Mouse (Mus musculus) adrenal gland, postnatal 14 days (tissue): ENCODE results near the gene Sox5. TPM values are rescaled to one million over a fixed set of nuclear protein-coding genes. Genes with fewer than 3 reads are reported as not detected.
A peak's percentile ranks its signal among the peaks of the same experiment; 100 is the strongest.

ENCODE experiments used
- DNase-seq: peaks from one replicate; pipeline ENCODE4 v3.0.0; 2021; ENCODE audit warnings: mixed read lengths
- total RNA-seq: library from RNA; stranded (reverse); gene quantifications from 2 replicates; pipeline ENCODE4 v1.2.3, GENCODE M21; 2021

Sox5 gene
- total RNA-seq, 1 experiment from 2014 or later: 18.5 TPM

DNA sequence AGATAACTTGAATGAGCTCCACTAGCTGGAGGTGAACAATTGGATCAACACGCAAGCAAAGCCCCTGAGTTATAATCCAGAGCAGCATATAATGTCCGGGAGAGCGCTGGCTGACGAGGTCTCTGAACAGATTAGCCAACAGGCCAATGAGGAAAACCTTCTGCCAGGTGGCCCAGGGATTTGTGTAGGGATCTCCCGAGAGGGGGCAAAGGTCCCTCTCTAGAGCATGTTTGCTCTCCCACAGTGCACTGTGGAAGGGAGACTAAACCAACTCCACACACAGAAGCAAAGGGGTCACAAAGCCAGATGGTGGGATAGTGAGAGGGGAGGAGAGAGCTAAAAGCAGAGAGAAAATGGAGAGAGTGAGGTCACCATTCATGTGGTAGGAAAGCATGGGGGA is 128.9 kb downstream of the Sox5 start:
- DNase-seq: no peak

DNA sequence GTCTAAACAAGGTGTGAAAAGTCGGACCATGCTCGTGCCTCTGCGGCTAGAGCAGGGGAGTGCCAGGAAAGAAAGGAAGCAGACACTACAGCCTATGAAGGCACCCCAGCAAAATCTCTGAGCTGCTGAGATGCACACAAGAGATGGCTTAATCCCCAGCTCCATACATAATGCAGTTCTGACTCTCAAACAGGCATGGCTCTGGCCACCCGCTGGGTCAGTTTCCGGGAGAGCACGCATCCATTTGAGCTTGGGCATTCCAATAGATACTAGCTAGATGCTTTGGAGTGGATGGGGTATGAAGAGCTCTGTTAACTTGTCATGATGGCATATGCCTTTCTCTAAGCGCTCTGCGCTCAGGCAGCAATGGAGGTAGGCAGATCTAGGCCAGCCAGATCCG is 132.9 kb downstream of the Sox5 start:
- DNase-seq: no peak

DNA sequence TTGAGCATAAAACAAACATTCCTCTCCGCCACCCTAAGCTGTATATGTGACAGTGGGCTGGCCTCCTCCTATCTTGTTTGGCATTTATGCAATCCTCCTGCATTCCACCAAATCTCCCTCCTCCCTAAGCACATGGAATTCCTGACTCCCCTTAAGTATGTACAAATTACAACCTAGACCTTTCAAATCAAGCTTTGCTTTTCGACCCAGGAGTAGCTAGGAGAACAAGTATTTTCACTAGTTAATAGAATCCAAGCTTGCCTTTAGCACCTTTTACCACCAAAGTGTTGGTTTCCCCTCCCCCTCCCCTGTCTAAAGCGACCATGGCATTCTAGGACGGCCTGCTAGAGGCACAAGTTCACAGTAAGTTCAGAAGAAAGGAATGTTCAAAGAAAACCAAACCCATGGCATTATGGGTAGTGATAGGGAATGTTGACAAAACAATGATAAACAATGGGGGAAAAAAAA is 133.6 kb downstream of the Sox5 start:
- DNase-seq: no peak

DNA sequence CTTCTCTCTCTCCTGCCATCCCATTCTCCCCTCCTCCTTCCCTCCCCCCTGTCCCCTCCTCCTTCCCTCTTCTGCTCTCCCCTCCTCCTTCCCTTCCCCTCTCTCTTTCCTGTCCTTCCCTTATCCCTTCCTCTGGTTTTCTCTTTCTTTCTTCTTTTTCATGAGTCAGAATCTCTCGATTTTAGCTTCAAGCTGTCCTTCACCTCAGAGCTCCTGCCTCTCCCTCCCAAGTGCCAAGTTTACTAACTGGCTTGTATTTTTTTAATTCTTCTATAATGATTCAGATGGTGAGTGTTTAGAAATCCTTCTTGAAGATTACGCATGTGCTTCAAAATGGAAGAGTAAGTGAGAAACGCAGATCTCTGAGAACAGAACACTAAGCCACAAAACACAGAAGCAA is 135.4 kb downstream of the Sox5 start:
- DNase-seq: no peak

DNA sequence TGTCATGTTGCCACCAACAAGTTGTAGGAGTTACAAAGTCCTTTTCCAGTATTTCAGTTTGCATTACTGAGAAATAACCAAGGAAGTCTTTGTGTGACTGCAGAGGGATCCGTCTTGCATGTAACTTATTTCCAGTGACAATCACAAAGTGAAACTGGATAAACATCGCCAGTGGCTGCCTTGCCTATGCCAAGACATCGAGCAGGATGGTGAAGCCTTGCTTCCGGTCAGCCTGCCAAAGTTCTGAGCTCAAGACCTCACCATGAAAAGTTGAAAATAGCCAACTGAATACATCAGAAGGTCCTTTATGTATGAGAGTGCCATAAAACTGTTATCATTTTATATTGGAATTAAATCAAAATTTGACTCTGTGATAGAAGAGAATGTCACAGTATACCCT is 136.0 kb downstream of the Sox5 start:
- DNase-seq: no peak

DNA sequence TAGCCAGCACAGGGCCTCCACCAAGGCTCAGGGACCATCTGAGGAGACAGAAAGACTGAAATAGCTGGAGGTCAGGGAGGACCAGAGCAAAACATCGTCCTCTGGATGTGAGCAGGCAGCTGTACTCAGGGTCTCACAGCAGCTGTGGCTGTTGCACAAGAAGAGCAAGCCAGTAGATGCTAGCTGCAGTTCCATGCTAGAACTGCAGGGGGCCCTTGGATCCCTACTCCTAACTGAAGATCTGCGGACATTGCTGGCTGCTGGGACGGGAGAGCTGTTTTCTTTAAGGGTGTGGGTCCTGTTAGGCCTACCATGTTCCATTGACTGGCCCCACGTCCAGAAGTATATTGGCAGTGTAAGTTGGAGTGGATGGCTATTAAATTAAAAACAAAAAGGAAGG is 137.1 kb downstream of the Sox5 start:
- DNase-seq: peak; percentile 69

- DNase-seq: no peak
Measured at GRCm38 (mm10) chr6:144643601-144644000, 138.2 kb downstream of the Sox5 start.

DNA sequence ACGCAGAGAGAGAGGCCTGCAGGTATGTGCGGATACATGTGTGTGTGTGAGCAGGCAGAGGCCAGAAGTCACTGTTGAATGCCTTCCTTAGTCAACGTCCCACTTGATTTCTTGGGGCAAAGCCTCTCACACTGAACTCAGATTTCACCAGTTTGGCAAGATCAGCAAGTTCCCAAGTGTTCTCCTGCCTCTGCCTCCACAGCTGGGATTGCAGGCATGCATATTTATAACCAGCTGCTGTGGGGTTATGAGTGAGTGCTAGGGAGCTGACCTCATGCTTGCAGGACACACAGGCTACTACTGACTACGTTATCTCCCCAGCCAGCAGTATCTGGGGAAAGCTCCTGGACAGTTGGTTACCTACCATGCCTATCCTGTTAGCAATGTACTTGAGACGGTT is 139.9 kb downstream of the Sox5 start:
- DNase-seq: no peak

GRCm38 (mm10) chr6:144640591-144640990 is 141.2 kb downstream of the Sox5 start:
- DNase-seq: no peak

DNA sequence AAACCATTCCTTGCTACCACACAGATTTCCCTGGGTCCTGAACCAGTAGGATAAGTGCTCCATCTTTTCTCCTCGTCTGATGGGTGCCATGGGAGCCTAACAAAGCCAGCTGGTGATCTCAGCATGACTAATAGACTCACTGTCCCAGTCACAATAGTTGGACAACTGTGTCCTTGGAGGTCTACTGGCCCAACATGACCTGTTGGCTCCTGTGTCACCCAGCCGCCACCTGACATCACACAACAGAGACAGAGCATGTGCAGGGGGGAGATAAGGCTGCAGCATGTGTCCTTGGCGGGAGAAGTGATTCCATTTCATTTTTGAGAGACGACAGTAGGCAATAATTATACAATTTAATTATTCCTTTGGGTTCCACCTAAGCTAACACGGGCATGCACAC is 143.2 kb downstream of the Sox5 start:
- DNase-seq: peak; percentile 72

DNA sequence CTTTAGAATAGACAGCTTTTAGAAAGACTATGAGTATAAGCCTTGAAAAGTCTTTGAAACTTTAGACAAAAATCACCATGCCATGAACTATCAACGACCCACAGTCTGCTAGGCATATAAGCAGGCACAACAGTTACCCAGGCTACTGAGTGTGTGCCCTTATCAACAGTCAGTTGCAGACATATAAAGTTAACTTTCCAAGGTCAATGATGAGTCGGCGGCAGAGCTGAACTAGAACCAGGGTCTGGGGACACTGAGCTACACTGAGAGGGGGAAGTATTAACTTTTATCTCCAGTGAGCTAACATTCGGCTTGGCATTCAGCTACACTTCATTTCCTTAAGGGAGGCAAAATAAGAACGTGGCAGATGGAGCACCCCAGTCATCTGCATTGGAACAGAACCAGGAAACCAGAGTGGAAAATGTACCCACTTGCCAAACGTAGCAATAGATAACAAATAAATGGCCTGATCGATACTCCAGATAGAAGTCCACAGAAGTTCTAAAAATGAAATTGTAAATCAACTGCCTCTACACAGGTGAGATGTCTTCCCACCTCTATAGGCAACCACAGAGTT is 154.2 kb downstream of the Sox5 start:
- no peak for DNase-seq

GRCm38 (mm10) chr6:144621089-144621769 is 160.5 kb downstream of the Sox5 start:
- DNase-seq: no peak

GRCm38 (mm10) chr6:144611383-144611791 is 170.4 kb downstream of the Sox5 start:
- DNase-seq: no peak

DNA sequence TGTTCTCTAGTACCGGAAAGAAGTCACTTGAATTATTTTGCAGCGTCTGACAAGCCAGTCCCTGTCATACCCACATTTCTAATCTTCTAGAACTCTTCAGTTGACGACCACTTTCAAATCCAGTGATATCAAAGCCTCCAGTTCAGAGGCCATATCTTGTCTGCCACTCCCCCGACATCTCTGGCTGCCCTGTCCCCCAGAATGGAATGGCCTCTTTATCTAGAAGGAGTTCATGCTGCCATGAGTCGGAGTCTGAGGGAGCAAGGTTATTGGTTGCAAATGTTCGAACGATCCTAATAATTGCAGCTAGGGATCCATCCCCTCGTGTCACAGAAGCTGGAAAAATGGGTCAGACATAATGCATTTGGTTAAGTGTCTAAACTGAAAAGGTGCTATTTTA is 170.9 kb downstream of the Sox5 start:
- DNase-seq: no peak

DNA sequence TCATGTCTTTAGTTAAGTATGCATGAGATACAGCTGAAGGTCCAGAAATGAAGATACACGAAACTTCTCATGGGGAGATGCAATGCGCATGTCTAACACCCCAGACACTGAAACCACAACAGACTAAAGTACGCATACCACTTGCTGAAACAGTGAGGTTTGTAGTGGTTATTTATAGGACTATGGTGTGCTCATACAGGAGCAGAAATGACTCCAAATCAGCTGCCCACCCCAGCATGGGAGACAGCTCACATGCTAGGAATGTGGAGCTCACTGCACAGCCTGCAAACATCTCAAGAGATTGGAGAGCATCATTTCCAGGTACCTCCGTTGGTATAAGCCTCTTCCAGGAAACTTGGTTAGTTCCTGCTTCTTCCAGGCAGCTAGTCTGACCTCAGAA is 178.9 kb downstream of the Sox5 start:
- DNase-seq: no peak

- DNase-seq: no peak
Measured at GRCm38 (mm10) chr6:144600351-144600750, 181.4 kb downstream of the Sox5 start.

DNA sequence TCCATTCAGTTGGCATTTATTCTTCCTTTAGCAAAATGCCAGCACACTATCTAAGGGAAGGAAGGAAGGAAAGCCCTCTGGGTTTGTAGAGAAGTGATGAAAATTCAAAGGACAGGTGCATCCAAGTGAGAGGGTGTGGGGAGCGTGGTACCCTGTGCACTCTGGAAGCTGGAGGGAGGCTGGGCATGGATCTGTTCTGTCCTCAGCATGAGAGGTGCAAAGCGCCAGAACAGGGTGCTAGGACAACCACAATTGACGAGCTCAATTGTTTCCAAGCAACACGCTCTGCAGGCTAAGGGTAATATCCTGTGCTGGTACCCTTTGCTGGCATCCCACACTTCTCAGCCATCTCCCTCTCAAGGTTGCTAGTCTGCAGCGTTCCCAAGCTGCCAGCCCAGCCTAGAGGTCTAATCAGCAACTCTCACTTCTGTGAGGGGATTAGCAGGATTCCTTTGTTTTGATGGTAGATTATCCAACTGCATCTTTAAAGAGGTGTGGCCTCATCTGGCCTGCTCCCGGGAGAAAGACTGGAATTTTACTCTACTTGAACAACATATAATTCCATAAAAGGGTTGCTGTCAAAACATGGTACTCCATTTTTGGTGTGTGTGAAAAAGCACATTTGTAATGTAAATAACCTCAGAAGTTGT is 183.3 kb downstream of the Sox5 start:
- DNase-seq: no peak

DNA sequence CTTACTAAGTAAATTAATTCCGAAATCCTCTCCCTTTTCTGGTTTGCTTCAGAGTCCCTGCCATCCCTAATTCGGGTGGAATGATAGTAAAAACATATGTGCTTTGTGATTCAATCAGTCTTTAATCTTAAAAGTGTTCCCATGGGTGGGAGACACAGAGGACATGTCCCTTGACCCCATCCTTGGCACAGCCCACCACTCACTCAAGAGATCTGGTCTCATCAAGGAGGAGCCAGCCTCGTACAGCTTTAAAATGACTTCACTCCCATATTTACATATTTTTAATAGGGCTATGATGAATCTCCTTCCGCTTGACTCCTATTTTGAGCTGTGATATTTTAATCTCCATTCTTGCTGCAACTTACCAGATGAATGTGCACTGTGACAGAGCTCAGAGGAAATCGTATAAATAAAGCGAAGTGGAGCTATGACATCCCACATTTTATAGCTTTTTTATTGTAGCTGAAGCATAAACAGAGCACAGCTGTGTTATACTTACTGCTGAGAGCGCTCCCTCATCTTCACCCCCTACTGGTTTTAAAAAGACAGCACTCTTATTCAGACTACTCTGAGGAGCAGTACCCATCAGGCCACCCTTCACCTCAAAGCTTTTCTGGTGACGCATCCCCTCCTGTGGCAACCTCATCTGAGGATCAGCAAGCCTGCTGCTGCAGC is 185.1 kb downstream of the Sox5 start:
- DNase-seq: no peak

DNA sequence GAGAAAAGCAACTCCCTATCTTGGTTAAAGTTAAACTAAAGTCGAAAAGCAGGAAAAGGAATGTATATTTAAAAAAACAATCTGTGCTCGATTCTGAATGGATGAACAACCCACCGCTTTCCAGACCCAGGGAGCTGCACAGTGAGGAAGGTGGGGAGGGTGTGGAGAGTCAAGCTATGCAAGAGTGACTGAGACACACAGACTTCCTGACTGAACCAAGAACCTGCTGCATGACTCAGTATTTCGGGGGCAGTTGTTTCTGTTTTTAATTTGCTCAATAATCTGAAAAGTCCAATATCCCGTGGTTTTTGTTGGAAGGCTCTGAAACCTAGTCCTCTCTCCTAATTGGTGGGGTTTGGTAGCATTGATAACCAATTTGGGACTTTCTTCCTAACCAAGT is 196.9 kb downstream of the Sox5 start:
- DNase-seq: no peak

- DNase-seq: no peak
Measured at GRCm38 (mm10) chr6:144584074-144584840, 197.5 kb downstream of the Sox5 start.

- DNase-seq: no peak
Measured at GRCm38 (mm10) chr6:144579301-144579700, 202.5 kb downstream of the Sox5 start.

GRCm38 (mm10) chr6:144570850-144571249 is 210.9 kb downstream of the Sox5 start:
- DNase-seq: peak; percentile 11
